Mouse (Mus musculus) MEL (cell line): Measurements from ENCODE around the gene Vim.

Source experiments
- CHD2 ChIP-seq: IDR thresholded peaks from 2 replicates; pipeline ENCODE4 v1.6.1; 2011; ENCODE audit warnings: low read length, improper control_type of control experiment
- CTCF ChIP-seq, 3 experiments: IDR thresholded peaks in 2 of 3; conservative IDR thresholded peaks in 1 of 3; 2 replicates each; pipeline ENCODE4 v1.5.1; 2011 to 2012; ENCODE audit warnings: low read length in 3 of 3, low read depth in 2 of 3, mild to moderate bottlenecking in 2 of 3, improper control_type of control experiment in 1 of 3, inconsistent platforms in 1 of 3, mixed read lengths in 1 of 3, moderate library complexity in 1 of 3; ENCODE audit not compliant: control insufficient read depth in 1 of 3, insufficient read depth in 1 of 3, poor library complexity in 1 of 3, severe bottlenecking in 1 of 3
- GATA1 ChIP-seq: IDR thresholded peaks from 2 replicates; pipeline ENCODE4 v1.6.1; 2011; ENCODE audit warnings: low read depth, low read length, improper control_type of control experiment
- HCFC1 ChIP-seq: IDR thresholded peaks from 2 replicates; pipeline ENCODE4 v1.6.1; 2012; ENCODE audit warnings: low read depth, mild to moderate bottlenecking, inconsistent platforms, low read length, improper control_type of control experiment, moderate library complexity
- MAX ChIP-seq: IDR thresholded peaks from 2 replicates; pipeline ENCODE4 v1.6.1; 2011; ENCODE audit warnings: low read length, improper control_type of control experiment
- NRF1 ChIP-seq: IDR thresholded peaks from 2 replicates; pipeline ENCODE4 v1.6.1; 2014; ENCODE audit warnings: low read depth, mild to moderate bottlenecking, inconsistent platforms, low read length, improper control_type of control experiment, moderate library complexity; ENCODE audit not compliant: poor library complexity, insufficient read depth, severe bottlenecking
- POLR2A ChIP-seq, 2 experiments: IDR thresholded peaks; 2 replicates each; pipeline ENCODE4 v1.6.1; 2011 to 2012; ENCODE audit warnings: low read length in 2 of 2, mild to moderate bottlenecking in 2 of 2, control low read depth in 1 of 2, improper control_type of control experiment in 1 of 2, low read depth in 1 of 2, moderate library complexity in 1 of 2; ENCODE audit not compliant: control insufficient read depth in 1 of 2, insufficient read depth in 1 of 2, poor library complexity in 1 of 2
- TAL1 ChIP-seq: IDR thresholded peaks from 2 replicates; pipeline ENCODE4 v1.6.1; 2012; ENCODE audit warnings: mild to moderate bottlenecking, inconsistent platforms, low read length, moderate library complexity, mixed read lengths
- ZKSCAN1 ChIP-seq: IDR thresholded peaks from 2 replicates; pipeline ENCODE4 v1.6.1; 2012; ENCODE audit warnings: low read depth, mild to moderate bottlenecking, inconsistent platforms, low read length, improper control_type of control experiment, moderate library complexity
- ZNF384 ChIP-seq: IDR thresholded peaks from 2 replicates; pipeline ENCODE4 v1.6.1; 2012; ENCODE audit warnings: low read depth, mild to moderate bottlenecking, inconsistent platforms, low read length, improper control_type of control experiment

- TF ChIP-seq MAX (peak; percentile 67), POLR2A (IDR thresholded peaks at IDR 0.05; ENCODE audit: control insufficient read depth in 1 of 2, insufficient read depth in 1 of 2, low read depth in 1 of 2, low read length in 2 of 2, poor library complexity in 1 of 2) (no peak), TAL1 (no peak), ZNF384 (no peak), CTCF (IDR thresholded peaks at IDR 0.05 in 2 of 3, conservative IDR thresholded peaks at IDR 0.05 in 1 of 3; ENCODE audit: control insufficient read depth in 1 of 3, insufficient read depth in 1 of 3, low read depth in 2 of 3, low read length in 3 of 3, poor library complexity in 1 of 3, severe bottlenecking in 1 of 3) (no peak), NRF1 (no peak), ZKSCAN1 (no peak), CHD2 (no peak), GATA1 (no peak), HCFC1 (no peak)
These were observed 35.5 kb upstream of the Vim start for GRCm38 (mm10) chr2:13538258-13538657.
